8 mouse cellular contexts compared by ENCODE assay signal in genomic region chrX:49797213-49798019, GRCm38 (mm10). TPM values are rescaled to one million over a fixed set of nuclear protein-coding genes. Genes with fewer than 3 reads are reported as not detected.
DNase-seq lines count a peak whose midpoint lies in the region; ATAC-seq and TF ChIP-seq lines count a peak whose summit lies in the region.

Gene Igsf1, minus strand, starts transcription at chrX:49797749.

- H3K9ac ChIP-seq in intestine, embryonic 16.5 days (ENCODE audit: low read depth, low read length), result 0 out of 2 replicates have a peak within 1 kb of the TSS, but pooled peaks have one; percentile 37
- H3K9ac ChIP-seq in liver, adult 2 months (ENCODE audit: low read depth, low read length), result no peak within 1 kb of the TSS

- 19% methylated on average over 25 of the region's 28 CpGs for WGBS in intestine, embryonic 16.5 days
- WGBS in liver, adult 2 months, result 1% methylated on average over 27 of the region's 28 CpGs

- no peak for TF ChIP-seq CTCF in liver, adult 2 months (IDR thresholded peaks at IDR 0.05; ENCODE audit: low read depth, low read length)

- H3K27me3 ChIP-seq in intestine, embryonic 16.5 days (replicated peaks; ENCODE audit: control insufficient read depth, insufficient read depth, low read length), result no peaks in the 10 kb centered on the region
- H3K27me3 ChIP-seq in liver, adult 2 months (ENCODE audit: control insufficient read depth, insufficient read depth, low read length), result no peaks in the 10 kb centered on the region

- peak; percentile 82 for DNase-seq in ES-CJ7 (ENCODE audit: low read depth, low spot score)
- DNase-seq in adrenal gland, postnatal 25 days, result peak; percentile 7
- DNase-seq in gastrocnemius, postnatal 25 days, result peak; percentile 13
- DNase-seq in liver, adult 2 months (ENCODE audit: extremely low read depth, low read depth, low spot score), result peak; percentile 58
- DNase-seq in neural tube, embryonic 10.5 days (ENCODE audit: extremely low spot score, low spot score), result peak; percentile 44
- no peak for DNase-seq in thymus, adult 18-20 months
- DNase-seq in thymus, postnatal 0 days (ENCODE audit: low spot score), result no peak

- H3K9me3 ChIP-seq in intestine, embryonic 16.5 days (ENCODE audit: control insufficient read depth, low read length), result no peaks in the 10 kb centered on the region

- no peaks in the 10 kb centered on the region for H3K36me3 ChIP-seq in intestine, embryonic 16.5 days (ENCODE audit: control insufficient read depth, insufficient read depth, low read length)
- H3K36me3 ChIP-seq in liver, adult 2 months (ENCODE audit: control insufficient read depth, insufficient read depth, low read length), result no peaks in the 10 kb centered on the region

- no peak within 1 kb of the TSS for H3K27ac ChIP-seq in intestine, embryonic 16.5 days (ENCODE audit: low read length)
- H3K27ac ChIP-seq in liver, adult 2 months (replicated peaks; ENCODE audit: insufficient read depth, low read depth, low read length), result no peak within 1 kb of the TSS

- H3K4me2 ChIP-seq in intestine, embryonic 16.5 days (ENCODE audit: low read depth, low read length), result peak within 1 kb of the TSS; percentile 56

- no peak for TF ChIP-seq POLR2A in liver, adult 2 months (IDR thresholded peaks at IDR 0.05; ENCODE audit: extremely low read depth, insufficient read depth, low read length)

- ATAC-seq in intestine, embryonic 16.5 days, result peak; percentile 94

- H3K4me1 ChIP-seq in intestine, embryonic 16.5 days (ENCODE audit: control insufficient read depth, insufficient read depth, low read length), result no peaks in the 10 kb centered on the region
- no peaks in the 10 kb centered on the region for H3K4me1 ChIP-seq in liver, adult 2 months (ENCODE audit: control insufficient read depth, insufficient read depth, low read length)

- peak within 1 kb of the TSS; percentile 36 for H3K4me3 ChIP-seq in intestine, embryonic 16.5 days (ENCODE audit: low read length)
- peak within 1 kb of the TSS; percentile 53 for H3K4me3 ChIP-seq in liver, adult 2 months (ENCODE audit: insufficient read depth, low read depth, low read length)

- H3K79me2 ChIP-seq in liver, adult 2 months (ENCODE audit: control insufficient read depth, insufficient read depth, low read length), result no peaks in the 10 kb centered on the region

RNA-seq across cellular contexts. Expression of gene Igsf1, which starts in this region (rescaled TPM):
- 0.81 and 1.2 TPM in 2 replicates for total RNA-seq in adrenal gland, postnatal 25 days (2021)
- total RNA-seq in gastrocnemius, postnatal 25 days (2021), result 1 to 10 TPM; 1.6 to 2.5 TPM
- 1.2 and 2.6 TPM in 2 replicates for polyA plus RNA-seq in intestine, embryonic 16.5 days (2015; fragmentation: Nextera tagmentation; extraction: Ambion mirVana)
- 0.07 and 0.09 TPM in 2 replicates for total RNA-seq in liver, adult 2 months (2014; rRNA removed)
- 0.05 and 0.09 TPM in 2 replicates for polyA plus RNA-seq in liver, adult 2 months (2012; rRNA removed)
- polyA plus RNA-seq in thymus, postnatal 0 days (2015; fragmentation: Nextera tagmentation; extraction: Ambion mirVana), result 0.14 and 0.35 TPM in 2 replicates

Comparison
In these comparisons a context has a peak if more than half of its experiments do, and no peak if none do; other contexts are left out.
1. Peak in DNase-seq and H3K4me3 ChIP-seq in liver, adult 2 months; RNA of the gene not detected or under 1 TPM.
2. DNase-seq: peak in ES-CJ7 (single experiment), adrenal gland, postnatal 25 days (single experiment), gastrocnemius, postnatal 25 days (single experiment) and neural tube, embryonic 10.5 days (single experiment); none in thymus, adult 18-20 months (0 of 2) and thymus, postnatal 0 days (single experiment).